Mouse (Mus musculus) ES-E14 (cell line): Measurements from ENCODE around the gene Crabp2. TPM values are rescaled to one million over a fixed set of nuclear protein-coding genes. Genes with fewer than 3 reads are reported as not detected.
A peak's percentile ranks its signal among the peaks of the same experiment; 100 is the strongest.

ENCODE experiments used
- DNase-seq: peaks from one replicate; pipeline ENCODE4 v3.0.0-alpha.2; 2013; ENCODE audit warnings: low read depth, low spot score
- H3K27ac ChIP-seq: 2 replicates; pipeline ENCODE4 v1.5.1; 2012; ENCODE audit warnings: low read depth, mild to moderate bottlenecking, low read length, moderate library complexity, mixed read lengths; ENCODE audit not compliant: poor library complexity, insufficient read depth, severe bottlenecking
- H3K36me3 ChIP-seq: 2 replicates; pipeline ENCODE4 v1.6.1; 2012; ENCODE audit warnings: mild to moderate bottlenecking, low read length, moderate library complexity, mixed read lengths; ENCODE audit not compliant: control insufficient read depth, poor library complexity, insufficient read depth, severe bottlenecking
- H3K4me1 ChIP-seq, 2 experiments: fragments of 150-350 bp in 1 of 2; sonication (generic) in 1 of 2; 2 replicates each; pipeline ENCODE4 v1.6.1; 2012; ENCODE audit warnings: low read length in 2 of 2, mild to moderate bottlenecking in 1 of 2, mixed read lengths in 1 of 2; ENCODE audit not compliant: control insufficient read depth in 2 of 2, insufficient read depth in 2 of 2, poor library complexity in 1 of 2
- H3K4me3 ChIP-seq, 2 experiments: fragments of 150-350 bp in 1 of 2; sonication (generic) in 1 of 2; 2 replicates each; pipeline ENCODE4 v1.5.1; 2012; ENCODE audit warnings: low read length in 2 of 2, low read depth in 1 of 2, mild to moderate bottlenecking in 1 of 2, mixed read lengths in 1 of 2; ENCODE audit not compliant: insufficient read depth in 1 of 2, poor library complexity in 1 of 2, severe bottlenecking in 1 of 2
- H3K9ac ChIP-seq: 2 replicates; pipeline ENCODE4 v1.6.1; 2012; ENCODE audit warnings: low read depth, mild to moderate bottlenecking, low read length, mixed read lengths; ENCODE audit not compliant: poor library complexity, insufficient read depth, severe bottlenecking
- H3K9me3 ChIP-seq: fragments of 150-350 bp; sonication (generic); 2 replicates; pipeline ENCODE4 v1.6.1; 2012; ENCODE audit warnings: low read depth, mild to moderate bottlenecking, low read length; ENCODE audit not compliant: control insufficient read depth, insufficient read depth
- CHD2 ChIP-seq: IDR thresholded peaks from 2 replicates; pipeline ENCODE4 v1.6.1; 2014; ENCODE audit warnings: mild to moderate bottlenecking, low read depth, low read length, inconsistent platforms
- HCFC1 ChIP-seq: IDR thresholded peaks from 2 replicates; pipeline ENCODE4 v1.6.1; 2012; ENCODE audit warnings: low read length, inconsistent platforms, borderline replicate concordance; ENCODE audit not compliant: insufficient read depth
- MAFK ChIP-seq: IDR thresholded peaks from 2 replicates; pipeline ENCODE4 v1.6.1; 2014; ENCODE audit warnings: mild to moderate bottlenecking, low read depth, low read length, inconsistent platforms; ENCODE audit not compliant: insufficient read depth
- ZC3H11A ChIP-seq: IDR thresholded peaks from 2 replicates; pipeline ENCODE4 v1.6.1; 2012; ENCODE audit warnings: low read depth, mild to moderate bottlenecking, inconsistent platforms, low read length, borderline replicate concordance
- ZNF384 ChIP-seq: IDR thresholded peaks from 2 replicates; pipeline ENCODE4 v1.6.1; 2012; ENCODE audit warnings: low read depth, low read length, inconsistent platforms
- in situ Hi-C, 2 experiments: fragments of 600-800 bp; cut with MboI; formaldehyde crosslinking; loops; one replicate each; pipeline ENCODE4 v1.15.1; 2025; ENCODE audit warnings: low sequenced_read_pairs in 2 of 2, inconsistent platforms in 1 of 2; ENCODE audit not compliant: unreplicated experiment in 2 of 2
- total RNA-seq: library from RNA; depleted of rRNA; stranded (reverse); fragments of 300-350 nt; gene quantifications from 2 replicates; pipeline ENCODE4 v1.2.3, GENCODE M21; 2012

Gene Crabp2
- total RNA-seq, 1 experiment: 19.7 TPM

DNA sequence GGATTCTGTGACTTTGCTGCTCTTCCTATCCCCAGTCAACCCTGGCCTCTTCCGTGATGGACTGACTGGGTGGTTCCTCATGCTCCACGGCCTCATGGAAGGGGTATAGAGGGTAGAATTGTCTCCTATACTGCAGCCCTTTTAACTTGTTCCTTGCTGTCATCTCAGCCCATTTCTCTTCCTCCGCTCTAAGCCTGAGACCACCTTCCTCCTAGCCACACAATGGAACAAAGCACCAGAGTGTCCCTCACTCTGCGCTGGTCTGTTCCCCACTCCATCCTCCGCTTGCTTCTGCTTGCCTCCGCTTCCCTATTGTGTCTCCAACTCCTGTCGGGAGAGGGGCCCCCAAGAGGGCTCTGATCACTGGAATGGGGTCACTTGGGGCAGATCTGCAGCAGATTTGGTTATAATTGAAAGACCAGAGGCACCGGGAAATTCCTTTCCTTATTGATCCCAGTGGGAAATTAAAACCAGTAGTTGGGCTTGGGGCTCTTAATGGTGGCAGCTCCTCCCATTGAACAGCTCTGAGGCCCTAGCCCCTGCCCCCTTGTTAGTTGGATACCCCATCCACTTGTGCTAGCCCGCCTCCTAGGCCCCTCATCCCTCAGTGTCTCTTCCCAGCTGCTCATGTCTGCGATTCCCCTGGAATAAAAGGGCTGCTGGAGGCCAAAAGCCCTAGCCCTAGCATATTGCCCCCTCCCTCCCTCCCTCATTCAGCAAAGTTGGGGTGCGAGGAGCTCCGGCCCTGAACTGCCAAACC is 2.5 kb upstream of the Crabp2 start:
- peaks cover 14% of the 10 kb centered on the region for H3K36me3 ChIP-seq
- no peak overlapping the region for H3K27ac ChIP-seq
- no peak overlapping the region for H3K9ac ChIP-seq
- TF ChIP-seq ZC3H11A (no peak), HCFC1 (no peak), MAFK (no peak), ZNF384 (no peak), CHD2 (no peak)
- no peaks in the 10 kb centered on the region for H3K9me3 ChIP-seq
- no peak for DNase-seq
- peaks cover 6 to 46% of the 10 kb centered on the region in 2 experiments for H3K4me1 ChIP-seq
- in situ Hi-C loops: no loop called here
- H3K4me3 ChIP-seq: no peak overlapping the region

DNA sequence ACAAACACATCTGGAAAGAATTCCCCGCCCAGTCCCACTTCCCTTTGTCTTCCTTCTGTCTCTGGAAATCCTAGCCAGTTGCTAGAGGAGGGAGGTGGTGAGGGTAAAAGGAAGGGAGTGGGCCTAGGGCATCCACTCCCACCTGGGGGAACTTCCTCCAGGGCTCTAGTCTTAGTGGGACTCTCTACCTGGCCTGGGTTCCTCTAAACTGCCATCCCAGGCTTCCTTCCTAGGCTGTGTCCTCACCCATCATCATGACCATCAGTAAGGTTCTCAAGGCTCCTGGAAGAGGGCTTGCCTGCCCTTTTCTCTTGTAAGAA is 2.0 kb upstream of the Crabp2 start:
- H3K27ac ChIP-seq: no peak overlapping the region
- H3K36me3 ChIP-seq: peaks cover 8% of the 10 kb centered on the region
- no peak for DNase-seq
- in situ Hi-C loops: no loop called here
- TF ChIP-seq ZNF384 (no peak), ZC3H11A (no peak), HCFC1 (no peak), CHD2 (no peak), MAFK (no peak)
- no peak overlapping the region for H3K9ac ChIP-seq
- H3K4me3 ChIP-seq: no peak overlapping the region
- no peaks in the 10 kb centered on the region for H3K9me3 ChIP-seq
- H3K4me1 ChIP-seq: peaks cover 6 to 46% of the 10 kb centered on the region in 2 experiments

DNA sequence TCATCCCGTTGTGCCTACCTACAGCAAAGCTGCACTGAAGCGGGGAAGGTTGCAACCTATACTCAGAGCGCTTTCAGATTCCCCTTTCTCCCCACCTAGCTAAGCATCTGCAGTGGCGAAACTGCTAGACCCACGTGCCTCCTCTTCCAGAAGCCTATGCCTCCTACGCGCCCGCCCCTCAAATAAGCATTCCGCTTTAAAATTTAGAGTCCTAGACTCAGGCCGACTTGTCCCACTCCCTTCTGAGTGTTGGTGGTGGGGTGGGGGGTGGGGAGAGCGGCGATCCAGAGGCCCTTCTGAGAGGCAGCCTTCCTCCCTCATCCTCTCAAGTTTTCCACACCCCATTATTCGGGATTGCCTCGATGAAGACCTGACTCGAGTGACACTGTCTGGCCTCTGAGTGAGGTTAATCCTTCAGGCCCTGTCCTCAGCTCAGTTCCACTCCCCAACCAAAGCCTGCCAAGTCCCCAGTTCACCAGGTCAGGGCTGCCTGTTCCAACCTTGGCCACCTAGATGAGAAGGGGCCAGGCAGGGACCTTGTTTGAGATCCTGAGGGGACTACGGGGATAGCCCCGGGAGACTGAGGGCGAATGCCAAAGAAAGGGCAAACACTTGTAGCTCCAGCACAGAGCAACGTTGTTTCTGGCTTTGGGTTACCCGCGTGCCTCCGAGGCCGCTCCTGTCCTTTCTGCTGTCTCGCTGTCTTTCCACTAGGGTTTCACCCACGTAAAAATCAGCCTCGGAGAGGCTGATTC is 1.2 kb upstream of the Crabp2 start:
- Histone ChIP-seq H3K9ac (no peak overlapping the region), H3K4me1 (peaks cover 6 to 54% of the 10 kb centered on the region in 2 experiments)

GRCm38 (mm10) chr3:87947811-87948199 is 661 bp upstream of the Crabp2 start:
- H3K36me3 ChIP-seq: 0 out of 2 replicates have a peak, but pooled peaks cover 4% of the 10 kb centered on the region
- no peaks in the 10 kb centered on the region for H3K9me3 ChIP-seq
- peak overlapping the region; percentile 33 to 45; a peak in 3 of 4 replicates for H3K4me3 ChIP-seq
- H3K9ac ChIP-seq: no peak overlapping the region
- H3K27ac ChIP-seq: no peak overlapping the region
- peaks cover 8 to 54% of the 10 kb centered on the region in 2 experiments for H3K4me1 ChIP-seq
- in situ Hi-C loops: no loop called here
- TF ChIP-seq CHD2 (no peak), MAFK (no peak), HCFC1 (no peak), ZC3H11A (no peak), ZNF384 (no peak)
- no peak for DNase-seq

More for the DNA sequence above, 1.2 kb upstream of the Crabp2 start:
- in situ Hi-C loops: no loop called here
- Histone ChIP-seq H3K36me3 (0 out of 2 replicates have a peak, but pooled peaks cover 4% of the 10 kb centered on the region), H3K4me3 (peak overlapping the region in 1 of 2 experiments; percentile 33; a peak in 2 of 4 replicates), H3K9me3 (no peaks in the 10 kb centered on the region), H3K27ac (no peak overlapping the region)
- no peak for TF ChIP-seq MAFK
- TF ChIP-seq CHD2: no peak
- no peak for DNase-seq
